Mouse (Mus musculus) liver, embryonic 14.5 days (tissue): ENCODE data around the gene Nhlrc1. TPM values are rescaled to one million over a fixed set of nuclear protein-coding genes. Genes with fewer than 3 reads are reported as not detected.

Source experiments
- ATAC-seq: fragments of 200-750 bp; cut with Nextera tagmentation; 2 replicates; pipeline ENCODE4 v1.8.0; 2017; ENCODE audit warnings: moderate number of reproducible peaks, mild to moderate bottlenecking, moderate library complexity; ENCODE audit not compliant: insufficient read depth
- DNase-seq, 3 experiments: peaks; one replicate each; pipeline ENCODE4 v3.0.0-alpha.2; 2012 to 2013; ENCODE audit warnings: low read depth in 3 of 3, low spot score in 3 of 3
- H3K27ac ChIP-seq: fragments of 300-500 bp; sonication (generic); 2 replicates; pipeline ENCODE4 v1.5.1; 2014; ENCODE audit warnings: moderate library complexity, mild to moderate bottlenecking, control low read depth, inconsistent platforms
- H3K27me3 ChIP-seq: fragments of 300-500 bp; sonication (generic); 2 replicates; pipeline ENCODE4 v1.6.1; 2014; ENCODE audit warnings: mild to moderate bottlenecking, low read length, moderate library complexity; ENCODE audit not compliant: control insufficient read depth, insufficient read depth
- H3K36me3 ChIP-seq: fragments of 300-500 bp; sonication (generic); replicated peaks from 2 replicates; pipeline ENCODE4 v1.6.1; 2014; ENCODE audit warnings: low read depth; ENCODE audit not compliant: control insufficient read depth, insufficient read depth
- H3K4me1 ChIP-seq, 2 experiments: fragments of 200-500 bp in 1 of 2; fragments of 300-500 bp in 1 of 2; sonication (generic) in 1 of 2; replicated peaks; 2 replicates each; pipeline ENCODE4 v1.6.1; 2012 to 2014; ENCODE audit warnings: antibody characterized with exemption in 1 of 2, inconsistent platforms in 1 of 2, low read length in 1 of 2; ENCODE audit not compliant: control insufficient read depth in 2 of 2, insufficient read depth in 2 of 2
- H3K4me2 ChIP-seq: fragments of 300-500 bp; sonication (generic); 2 replicates; pipeline ENCODE4 v1.6.1; 2014; ENCODE audit warnings: low read depth, mild to moderate bottlenecking, control low read depth, moderate library complexity
- H3K4me3 ChIP-seq, 2 experiments: fragments of 200-500 bp in 1 of 2; fragments of 300-500 bp in 1 of 2; sonication (generic) in 1 of 2; 2 replicates each; pipeline ENCODE4 v1.5.1; 2012 to 2014; ENCODE audit warnings: low read depth in 2 of 2, low read length in 2 of 2, mild to moderate bottlenecking in 2 of 2, control low read depth in 1 of 2, inconsistent platforms in 1 of 2, moderate library complexity in 1 of 2; ENCODE audit not compliant: insufficient read depth in 1 of 2
- H3K9ac ChIP-seq: fragments of 300-500 bp; sonication (generic); replicated peaks from 2 replicates; pipeline ENCODE4 v1.6.1; 2014; ENCODE audit warnings: mild to moderate bottlenecking, control low read depth, moderate library complexity
- H3K9me3 ChIP-seq: fragments of 300-500 bp; sonication (generic); 2 replicates; pipeline ENCODE4 v1.6.1; 2016; ENCODE audit warnings: low read length, mixed read lengths; ENCODE audit not compliant: control insufficient read depth
- CTCF ChIP-seq: IDR thresholded peaks from 2 replicates; pipeline ENCODE4 v1.5.1; 2016; ENCODE audit warnings: antibody characterized with exemption, low read depth, control low read depth
- EP300 ChIP-seq: IDR thresholded peaks from 2 replicates; pipeline ENCODE4 v1.6.1; 2016; ENCODE audit warnings: antibody characterized with exemption, low read depth
- WGBS: fragments of 180-500 bp; shearing (Covaris S2); extraction: QIAGEN DNeasy Blood & Tissue Kit; methylation state at CpG from one replicate; pipeline ENCODE4 v1.1.7; 2014; ENCODE audit not compliant: insufficient replicate concordance; 5-methylcytosine and 5-hydroxymethylcytosine counted together
- polyA plus RNA-seq, 2 experiments: library from polyadenylated mRNA; depleted of rRNA in 1 of 2; stranded (reverse) in 1 of 2; unstranded in 1 of 2; fragments of >200 nt; fragmentation: Nextera tagmentation in 1 of 2; extraction: Ambion mirVana in 1 of 2; gene quantifications; 2 replicates each; pipeline versions ENCODE4 v1.2.1 to v1.2.3; 2012 to 2014

Nhlrc1 gene
- polyA plus RNA-seq, 2 experiments, result 0.46 to 0.50 TPM

DNA sequence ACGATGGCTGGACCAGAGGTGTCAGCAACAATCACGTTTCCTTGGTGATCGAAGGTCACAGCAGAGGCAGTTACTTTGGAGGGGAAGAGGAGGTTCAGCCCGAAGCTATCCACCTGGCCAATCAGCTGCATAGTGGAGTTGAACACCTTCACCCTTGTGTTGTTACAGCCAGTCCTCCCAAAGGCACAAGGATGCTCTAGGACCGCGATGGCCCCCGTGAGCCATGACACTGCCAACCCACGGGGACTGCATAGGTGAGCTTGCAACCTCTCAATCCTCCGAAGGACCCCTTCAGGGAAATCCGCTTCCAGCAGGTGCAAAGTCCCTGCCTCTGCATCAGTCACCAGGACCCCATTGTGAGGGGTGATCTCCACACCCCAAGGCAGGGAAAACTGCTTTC, 910 bp downstream of the Nhlrc1 start:
- no peaks in the 10 kb centered on the region for H3K36me3 ChIP-seq
- peak overlapping the region; percentile 77 for H3K4me2 ChIP-seq
- WGBS, result 47% methylated on average over 10 of the region's 10 CpGs
- DNase-seq (no peak), ATAC-seq (no peak)
- no peak overlapping the region for H3K27ac ChIP-seq
- no peak overlapping the region for H3K4me3 ChIP-seq
- H3K9ac ChIP-seq, result no peak overlapping the region
- H3K27me3 ChIP-seq, result no peaks in the 10 kb centered on the region
- H3K4me1 ChIP-seq, result 0 out of 4 replicates have a peak, but pooled peaks cover 0 to 2% of the 10 kb centered on the region in 2 experiments
- no peaks in the 10 kb centered on the region for H3K9me3 ChIP-seq
- TF ChIP-seq EP300 (no peak), CTCF (no peak)

DNA sequence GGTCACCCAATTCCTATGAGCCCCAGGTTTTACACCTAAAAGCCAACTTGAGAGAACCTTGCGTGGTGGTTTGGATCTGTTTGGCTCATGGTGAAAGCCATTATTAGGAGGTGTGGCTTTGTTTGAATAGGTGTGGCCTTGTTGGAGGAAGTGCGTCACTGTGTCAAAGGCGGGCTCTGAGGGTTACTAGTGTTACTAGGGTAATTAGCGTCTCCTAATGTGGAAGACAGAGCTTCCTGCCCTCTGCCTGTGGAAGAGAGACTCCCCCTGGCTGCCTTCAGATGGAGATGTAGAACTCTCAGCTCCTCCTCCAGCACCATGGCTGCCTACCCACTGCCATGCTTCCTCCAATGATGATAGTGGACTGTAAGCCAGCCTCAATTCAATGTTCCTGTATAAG, 13.1 kb downstream of the Nhlrc1 start:
- no peak for DNase-seq
- no peak overlapping the region for H3K4me2 ChIP-seq
- H3K9me3 ChIP-seq, result no peaks in the 10 kb centered on the region
- no peak overlapping the region for H3K27ac ChIP-seq
- no peaks in the 10 kb centered on the region for H3K36me3 ChIP-seq
- TF ChIP-seq CTCF (0 out of 2 replicates have a peak, but pooled peaks have one; percentile 3), EP300 (no peak)
- no peak for ATAC-seq
- no peak overlapping the region for H3K4me3 ChIP-seq
- no peak overlapping the region for H3K9ac ChIP-seq
- no peaks in the 10 kb centered on the region; the same call in 1 of the 2 replicates for H3K27me3 ChIP-seq
- WGBS, result 70% methylated on average over 4 of the region's 4 CpGs
- H3K4me1 ChIP-seq, result no peaks in the 10 kb centered on the region

DNA sequence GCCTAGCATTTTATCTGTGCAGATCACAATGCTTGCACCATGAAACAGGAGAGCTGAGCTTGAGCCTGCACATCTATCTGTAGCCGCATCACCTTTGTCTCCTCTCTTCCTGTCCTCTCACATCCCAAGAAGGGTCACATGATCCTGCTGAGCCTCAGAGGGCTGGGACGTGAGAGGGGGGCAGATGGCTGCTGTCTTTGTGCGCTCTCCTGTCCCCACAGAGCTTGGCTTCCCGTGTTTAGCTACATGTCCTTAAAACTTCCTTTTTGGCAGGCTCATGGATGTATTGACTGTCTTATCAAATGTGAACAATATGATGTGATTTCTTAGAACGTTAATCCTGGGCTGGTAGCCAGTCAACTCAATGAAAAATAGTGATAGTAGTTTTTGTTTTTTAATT, 15.2 kb downstream of the Nhlrc1 start:
- Histone ChIP-seq H3K4me3 (no peak overlapping the region), H3K9ac (no peak overlapping the region), H3K27me3 (no peaks in the 10 kb centered on the region; the same call in 1 of the 2 replicates), H3K36me3 (no peaks in the 10 kb centered on the region), H3K27ac (no peak overlapping the region), H3K4me1 (no peaks in the 10 kb centered on the region), H3K9me3 (no peaks in the 10 kb centered on the region), H3K4me2 (no peak overlapping the region)
- 41% methylated on average over 5 of the region's 5 CpGs for WGBS
- no peak for DNase-seq
- TF ChIP-seq CTCF, result no peak
- no peak for ATAC-seq

DNA sequence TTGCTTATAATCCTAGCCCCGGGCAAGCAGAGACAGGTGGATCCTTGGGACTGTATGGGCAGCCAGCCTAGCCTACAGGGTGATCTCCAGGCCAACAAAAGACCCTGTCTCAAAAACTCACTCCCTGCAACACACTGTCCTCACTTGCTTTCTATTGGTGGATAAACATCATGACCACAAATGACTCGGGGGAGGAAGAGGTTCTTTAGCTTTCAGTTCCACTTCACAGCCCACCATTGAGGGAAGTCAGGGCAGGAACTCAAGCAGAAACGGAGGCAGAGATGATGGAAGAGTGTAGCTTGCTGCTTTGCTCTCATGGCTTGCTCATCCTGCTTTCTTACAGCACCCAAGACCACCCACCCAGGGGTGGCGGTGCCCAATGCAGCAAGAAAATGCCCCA, 17.3 kb downstream of the Nhlrc1 start:
- H3K9me3 ChIP-seq, result no peaks in the 10 kb centered on the region
- 35% methylated on average over 4 of the region's 4 CpGs for WGBS
- H3K36me3 ChIP-seq, result no peaks in the 10 kb centered on the region
- no peaks in the 10 kb centered on the region for H3K4me1 ChIP-seq
- no peak overlapping the region for H3K27ac ChIP-seq
- H3K4me2 ChIP-seq, result no peak overlapping the region
- TF ChIP-seq CTCF (no peak), EP300 (no peak)
- no peak overlapping the region for H3K9ac ChIP-seq
- ATAC-seq (no peak), DNase-seq (no peak)
- no peaks in the 10 kb centered on the region; the same call in 1 of the 2 replicates for H3K27me3 ChIP-seq
- H3K4me3 ChIP-seq, result no peak overlapping the region

DNA sequence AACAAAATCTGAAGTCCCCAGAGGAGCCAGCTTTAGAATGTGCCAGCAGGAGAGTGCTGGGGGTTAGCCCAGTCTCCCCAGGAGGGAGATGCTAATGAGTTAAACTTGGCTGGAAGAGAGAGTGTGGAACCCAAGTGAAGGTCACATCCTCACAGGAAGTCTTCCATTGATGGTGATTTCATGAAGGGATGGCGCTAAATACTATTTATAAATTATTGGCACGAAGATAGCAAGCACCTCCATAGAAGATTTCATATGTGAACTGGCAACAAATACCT, 21.4 kb downstream of the Nhlrc1 start:
- H3K4me2 ChIP-seq, result no peak overlapping the region
- DNase-seq, result no peak
- H3K4me3 ChIP-seq, result no peak overlapping the region
- H3K27ac ChIP-seq, result no peak overlapping the region
- WGBS, result 76% methylated on average over 2 of the region's 2 CpGs
- no peak for TF ChIP-seq EP300
- no peak for TF ChIP-seq CTCF
- no peaks in the 10 kb centered on the region for H3K27me3 ChIP-seq
- no peak for ATAC-seq
- H3K36me3 ChIP-seq, result no peaks in the 10 kb centered on the region
- no peak overlapping the region for H3K9ac ChIP-seq
- H3K4me1 ChIP-seq, result no peaks in the 10 kb centered on the region
- no peaks in the 10 kb centered on the region for H3K9me3 ChIP-seq
